Mouse (Mus musculus): Measurements from ENCODE around the gene Ksr1. TPM values are rescaled to one million over a fixed set of nuclear protein-coding genes. Genes with fewer than 3 reads are reported as not detected.
"Not testable (repeated sequence)": the region's sequence is repeated elsewhere in the genome, so short reads cannot be mapped to it uniquely, and the experiment has no call there.

The Ksr1 gene
- total and polyA plus RNA-seq, 2 experiments from 2014 or later, result 3.2 to 33.7 TPM

GRCm38 (mm10) chr11:78990096-78990495, 156.1 kb downstream of the Ksr1 start:
- Histone ChIP-seq H3K27me3 (ENCODE audit: insufficient read depth, low read length) (no peaks in the 10 kb centered on the region), H3K9ac (replicated peaks; ENCODE audit: low read length, poor library complexity, severe bottlenecking) (no peak overlapping the region), H3K4me3 (ENCODE audit: low read depth, low read length) (no peak overlapping the region), H3K4me2 (ENCODE audit: low read depth, low read length, poor library complexity, severe bottlenecking) (no peak overlapping the region), H3K27ac (ENCODE audit: low read depth, low read length) (no peak overlapping the region), H3K9me3 (ENCODE audit: low read length) (no peaks in the 10 kb centered on the region), H3K36me3 (ENCODE audit: insufficient read depth, low read length) (no peaks in the 10 kb centered on the region), H3K4me1 (ENCODE audit: insufficient read depth, low read length) (no peaks in the 10 kb centered on the region)
- 92% methylated on average over 9 of the region's 9 CpGs for WGBS
- no peak for ATAC-seq (ENCODE audit: low FRiP score)
- no peak for TF ChIP-seq CTCF (IDR thresholded peaks at IDR 0.05)
- DNase-seq (ENCODE audit: low spot score), result no peak

- DNase-seq (ENCODE audit: low spot score); H3K36me3 ChIP-seq (ENCODE audit: insufficient read depth, low read length); H3K9ac ChIP-seq (replicated peaks; ENCODE audit: low read length, poor library complexity, severe bottlenecking); H3K4me1 ChIP-seq (ENCODE audit: insufficient read depth, low read length); ATAC-seq (ENCODE audit: low FRiP score); H3K27me3 ChIP-seq (ENCODE audit: insufficient read depth, low read length); H3K27ac ChIP-seq (ENCODE audit: low read depth, low read length); H3K4me3 ChIP-seq (ENCODE audit: low read depth, low read length); H3K4me2 ChIP-seq (ENCODE audit: low read depth, low read length, poor library complexity, severe bottlenecking); H3K9me3 ChIP-seq (ENCODE audit: low read length): not testable (repeated sequence)
- WGBS, result 92% methylated on average over 11 of the region's 11 CpGs
Measured at GRCm38 (mm10) chr11:78989206-78989605, 157.0 kb downstream of the Ksr1 start.

GRCm38 (mm10) chr11:78986311-78987002, 159.8 kb downstream of the Ksr1 start:
- H3K9ac ChIP-seq (replicated peaks; ENCODE audit: low read length, poor library complexity, severe bottlenecking), result no peak overlapping the region
- H3K9me3 ChIP-seq (ENCODE audit: low read length), result no peaks in the 10 kb centered on the region
- no peak overlapping the region for H3K27ac ChIP-seq (ENCODE audit: low read depth, low read length)
- no peak for ATAC-seq (ENCODE audit: low FRiP score)
- H3K36me3 ChIP-seq (ENCODE audit: insufficient read depth, low read length), result no peaks in the 10 kb centered on the region
- no peaks in the 10 kb centered on the region for H3K27me3 ChIP-seq (ENCODE audit: insufficient read depth, low read length)
- TF ChIP-seq CTCF (IDR thresholded peaks at IDR 0.05), result no peak
- DNase-seq (ENCODE audit: low spot score), result no peak
- 88% methylated on average over 10 of the region's 10 CpGs for WGBS
- no peak overlapping the region for H3K4me2 ChIP-seq (ENCODE audit: low read depth, low read length, poor library complexity, severe bottlenecking)
- no peaks in the 10 kb centered on the region for H3K4me1 ChIP-seq (ENCODE audit: insufficient read depth, low read length)
- H3K4me3 ChIP-seq (ENCODE audit: low read depth, low read length), result no peak overlapping the region

- Histone ChIP-seq H3K4me1 (ENCODE audit: insufficient read depth, low read length) (no peaks in the 10 kb centered on the region), H3K4me3 (ENCODE audit: low read depth, low read length) (no peak overlapping the region), H3K4me2 (ENCODE audit: low read depth, low read length, poor library complexity, severe bottlenecking) (no peak overlapping the region), H3K9me3 (ENCODE audit: low read length) (no peaks in the 10 kb centered on the region), H3K36me3 (ENCODE audit: insufficient read depth, low read length) (no peaks in the 10 kb centered on the region), H3K27ac (ENCODE audit: low read depth, low read length) (no peak overlapping the region), H3K27me3 (ENCODE audit: insufficient read depth, low read length) (no peaks in the 10 kb centered on the region), H3K9ac (replicated peaks; ENCODE audit: low read length, poor library complexity, severe bottlenecking) (no peak overlapping the region)
- no peak for ATAC-seq (ENCODE audit: low FRiP score)
- no peak for TF ChIP-seq CTCF (IDR thresholded peaks at IDR 0.05)
- no peak for DNase-seq (ENCODE audit: low spot score)
Measured at GRCm38 (mm10) chr11:78985505-78985904, 160.7 kb downstream of the Ksr1 start.

- no peak for DNase-seq (ENCODE audit: low spot score)
- no peak for TF ChIP-seq CTCF (IDR thresholded peaks at IDR 0.05)
- no peak within 1 kb of the TSS for H3K9ac ChIP-seq (replicated peaks; ENCODE audit: low read length, poor library complexity, severe bottlenecking)
- H3K4me3 ChIP-seq (ENCODE audit: low read depth, low read length), result peak within 1 kb of the TSS; percentile 9; the same call in 1 of the 2 replicates
- no peaks in the 10 kb centered on the region for H3K4me1 ChIP-seq (ENCODE audit: insufficient read depth, low read length)
- H3K4me2 ChIP-seq (ENCODE audit: low read depth, low read length, poor library complexity, severe bottlenecking), result peak within 1 kb of the TSS; percentile 26
- H3K9me3 ChIP-seq (ENCODE audit: low read length), result no peaks in the 10 kb centered on the region
- ATAC-seq (ENCODE audit: low FRiP score), result no peak
- H3K36me3 ChIP-seq (ENCODE audit: insufficient read depth, low read length), result no peaks in the 10 kb centered on the region
- H3K27ac ChIP-seq (ENCODE audit: low read depth, low read length), result no peak within 1 kb of the TSS
- H3K27me3 ChIP-seq (ENCODE audit: insufficient read depth, low read length), result no peaks in the 10 kb centered on the region
- WGBS, result 77% methylated on average over 10 of the region's 10 CpGs
Measured at GRCm38 (mm10) chr11:78984483-78985177, 161.6 kb downstream of the Ksr1 start, which contains the start of gene Lgals9. Gene Lgals9 (minus strand): TSS chr11:78984946.

DNA sequence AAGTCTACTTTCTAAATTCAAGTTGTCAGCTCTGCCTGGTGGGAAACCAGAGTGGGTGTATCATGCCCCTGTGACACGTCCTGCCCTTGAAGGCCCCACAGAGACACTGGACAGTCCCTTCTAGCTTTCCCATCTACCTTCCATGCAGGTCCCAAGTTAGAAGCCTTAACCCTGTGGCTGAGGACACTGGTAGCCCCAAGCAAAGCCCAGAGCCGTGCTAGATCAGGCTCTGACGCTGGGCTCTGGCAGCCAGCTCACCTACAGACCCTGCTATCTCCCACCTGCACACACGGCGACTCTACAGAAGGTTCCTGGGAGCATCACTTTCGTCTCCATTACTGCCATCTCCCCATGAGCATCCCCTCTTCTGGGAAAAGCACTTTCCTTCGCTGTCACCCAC, 162.7 kb downstream of the Ksr1 start:
- no peak for ATAC-seq (ENCODE audit: low FRiP score)
- no peak for TF ChIP-seq CTCF (IDR thresholded peaks at IDR 0.05)
- 88% methylated on average over 7 of the region's 7 CpGs for WGBS

More for the DNA sequence above, 162.7 kb downstream of the Ksr1 start:
- no peak overlapping the region for H3K4me3 ChIP-seq (ENCODE audit: low read depth, low read length)
- DNase-seq (ENCODE audit: low spot score), result no peak
- H3K27me3 ChIP-seq (ENCODE audit: insufficient read depth, low read length), result no peaks in the 10 kb centered on the region
- H3K4me2 ChIP-seq (ENCODE audit: low read depth, low read length, poor library complexity, severe bottlenecking), result no peak overlapping the region
- H3K36me3 ChIP-seq (ENCODE audit: insufficient read depth, low read length), result no peaks in the 10 kb centered on the region
- H3K9me3 ChIP-seq (ENCODE audit: low read length), result no peaks in the 10 kb centered on the region
- no peak overlapping the region for H3K9ac ChIP-seq (replicated peaks; ENCODE audit: low read length, poor library complexity, severe bottlenecking)
- no peaks in the 10 kb centered on the region for H3K4me1 ChIP-seq (ENCODE audit: insufficient read depth, low read length)
- H3K27ac ChIP-seq (ENCODE audit: low read depth, low read length), result no peak overlapping the region

Data from midbrain, postnatal 0 days (tissue).